Mouse (Mus musculus) embryonic facial prominence, embryonic 12.5 days (tissue): ENCODE data around the gene Birc6. TPM values are rescaled to one million over a fixed set of nuclear protein-coding genes. Genes with fewer than 3 reads are reported as not detected.

Experiments used
- ATAC-seq: fragments of 200-750 bp; cut with Nextera tagmentation; 2 replicates; pipeline ENCODE4 v1.8.0; 2017; ENCODE audit not compliant: insufficient number of reproducible peaks, insufficient read depth, low FRiP score, low TSS enrichment
- H3K27ac ChIP-seq: fragments of 300-500 bp; sonication (generic); 2 replicates; pipeline ENCODE4 v1.5.1; 2016; ENCODE audit warnings: mild to moderate bottlenecking
- H3K27me3 ChIP-seq: fragments of 300-500 bp; sonication (generic); 2 replicates; pipeline ENCODE4 v1.6.1; 2016; ENCODE audit warnings: mild to moderate bottlenecking, moderate library complexity
- H3K36me3 ChIP-seq: fragments of 300-500 bp; sonication (generic); 2 replicates; pipeline ENCODE4 v1.6.1; 2016; ENCODE audit warnings: mild to moderate bottlenecking
- H3K4me1 ChIP-seq: fragments of 300-500 bp; sonication (generic); 2 replicates; pipeline ENCODE4 v1.6.1; 2016
- H3K4me2 ChIP-seq: fragments of 300-500 bp; sonication (generic); replicated peaks from 2 replicates; pipeline ENCODE4 v1.6.1; 2016; ENCODE audit warnings: mild to moderate bottlenecking, moderate library complexity
- H3K4me3 ChIP-seq: fragments of 300-500 bp; sonication (generic); 2 replicates; pipeline ENCODE4 v1.5.1; 2016; ENCODE audit warnings: mild to moderate bottlenecking
- H3K9ac ChIP-seq: fragments of 300-500 bp; sonication (generic); 2 replicates; pipeline ENCODE4 v1.6.1; 2016; ENCODE audit warnings: mild to moderate bottlenecking, moderate library complexity
- H3K9me3 ChIP-seq: fragments of 300-500 bp; sonication (generic); 2 replicates; pipeline ENCODE4 v1.6.1; 2016; ENCODE audit warnings: mild to moderate bottlenecking, moderate library complexity
- WGBS: fragments of 180-500 bp; shearing (Covaris S2); methylation state at CpG from one replicate; pipeline ENCODE4 v1.1.7; 2016; 5-methylcytosine and 5-hydroxymethylcytosine counted together
- polyA plus RNA-seq: library from polyadenylated mRNA; unstranded; fragments of >200 nt; fragmentation: Nextera tagmentation; extraction: Ambion mirVana; gene quantifications from 2 replicates; pipeline ENCODE4 v1.2.1, GENCODE M21; 2016

Gene Birc6
- polyA plus RNA-seq, 1 experiment from 2014 or later: 98.3 TPM

- no peaks in the 10 kb centered on the region for H3K36me3 ChIP-seq
- 79% methylated on average over 8 of the region's 8 CpGs for WGBS
- no peak overlapping the region for H3K27ac ChIP-seq
- no peak overlapping the region for H3K9ac ChIP-seq
- no peaks in the 10 kb centered on the region for H3K27me3 ChIP-seq
- H3K4me1 ChIP-seq: peaks cover 5% of the 10 kb centered on the region
- no peak overlapping the region for H3K4me3 ChIP-seq
- no peak overlapping the region for H3K4me2 ChIP-seq
- H3K9me3 ChIP-seq: no peaks in the 10 kb centered on the region
- ATAC-seq: no peak
These were observed 5.0 kb upstream of the Birc6 start for GRCm38 (mm10) chr17:74522797-74523723.

DNA sequence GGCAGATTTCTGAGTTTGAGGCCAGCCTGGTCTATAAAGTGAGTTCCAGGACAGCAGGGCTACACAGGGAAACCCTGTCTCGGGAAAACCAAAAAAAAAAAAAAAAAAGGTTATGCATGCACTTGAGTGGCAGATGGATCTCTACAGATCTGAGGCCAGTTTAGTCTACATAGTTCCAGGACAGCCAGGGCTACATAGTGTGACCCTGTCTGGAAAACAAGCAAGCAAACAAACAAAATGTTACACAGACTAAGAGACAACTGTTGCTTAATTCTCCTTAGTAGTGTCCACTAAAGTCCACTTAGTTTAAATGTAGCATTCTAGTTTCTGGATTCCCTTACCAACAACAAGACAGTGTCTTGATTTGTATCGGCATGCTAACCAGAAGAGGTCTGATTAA, 2.0 kb upstream of the Birc6 start:
- peaks cover 16% of the 10 kb centered on the region for H3K4me1 ChIP-seq
- WGBS: 93% methylated on average over 2 of the region's 2 CpGs
- no peak overlapping the region for H3K9ac ChIP-seq
- no peak for ATAC-seq
- no peak overlapping the region for H3K4me3 ChIP-seq
- no peak overlapping the region for H3K27ac ChIP-seq
- H3K4me2 ChIP-seq: no peak overlapping the region
- no peaks in the 10 kb centered on the region for H3K27me3 ChIP-seq
- H3K36me3 ChIP-seq: no peaks in the 10 kb centered on the region
- no peaks in the 10 kb centered on the region for H3K9me3 ChIP-seq

- peak overlapping the region; percentile 96 for H3K27ac ChIP-seq
- H3K9me3 ChIP-seq: no peaks in the 10 kb centered on the region
- no peak for ATAC-seq
- no peaks in the 10 kb centered on the region for H3K27me3 ChIP-seq
- peak overlapping the region; percentile 56; the same call in 1 of the 2 replicates for H3K9ac ChIP-seq
- 87% methylated on average over 9 of the region's 9 CpGs for WGBS
- H3K4me1 ChIP-seq: peaks cover 16% of the 10 kb centered on the region
- peak overlapping the region; percentile 48 for H3K4me2 ChIP-seq
- peak overlapping the region; percentile 77 for H3K4me3 ChIP-seq
- H3K36me3 ChIP-seq: no peaks in the 10 kb centered on the region
These were observed 1.1 kb upstream of the Birc6 start for GRCm38 (mm10) chr17:74526806-74527653.

GRCm38 (mm10) chr17:74528648-74529532, 795 bp downstream of the Birc6 start:
- no peaks in the 10 kb centered on the region for H3K27me3 ChIP-seq
- ATAC-seq: peak; percentile 74
- 0% methylated on average over 72 of the region's 72 CpGs for WGBS

DNA sequence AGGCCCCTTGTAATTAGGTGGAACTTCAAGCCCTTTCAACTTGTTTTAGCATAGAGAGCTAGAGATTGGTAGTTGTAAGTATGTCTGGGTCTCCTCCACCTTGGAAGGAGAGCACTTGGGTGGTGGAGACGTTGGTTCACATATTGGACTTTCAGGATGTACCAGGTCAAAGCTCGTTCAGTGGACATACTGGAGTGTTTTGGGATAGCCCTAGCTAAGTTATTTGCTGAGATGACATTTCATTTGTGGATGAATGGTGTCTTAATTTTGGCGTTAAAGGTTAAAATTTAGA, 1.4 kb downstream of the Birc6 start:
- no peaks in the 10 kb centered on the region for H3K36me3 ChIP-seq
- ATAC-seq: no peak
- H3K9ac ChIP-seq: peak overlapping the region; percentile 98
- H3K27me3 ChIP-seq: no peaks in the 10 kb centered on the region
- WGBS: 16% methylated on average over 3 of the region's 3 CpGs
- peak overlapping the region; percentile 79 for H3K4me2 ChIP-seq
- H3K9me3 ChIP-seq: no peaks in the 10 kb centered on the region
- H3K4me3 ChIP-seq: peak overlapping the region; percentile 77
- peaks cover 16% of the 10 kb centered on the region for H3K4me1 ChIP-seq
- 0 out of 2 replicates have a peak overlapping the region, but pooled peaks have one; percentile 98 for H3K27ac ChIP-seq

More at GRCm38 (mm10) chr17:74528648-74529532, 795 bp downstream of the Birc6 start:
- H3K4me3 ChIP-seq: peak overlapping the region; percentile 77
- peak overlapping the region; percentile 98 for H3K27ac ChIP-seq
- no peaks in the 10 kb centered on the region for H3K36me3 ChIP-seq
- peak overlapping the region; percentile 79 for H3K4me2 ChIP-seq
- peak overlapping the region; percentile 98 for H3K9ac ChIP-seq
- peaks cover 16% of the 10 kb centered on the region for H3K4me1 ChIP-seq
- H3K9me3 ChIP-seq: no peaks in the 10 kb centered on the region

- ATAC-seq: no peak
- H3K4me2 ChIP-seq: no peak overlapping the region
- no peaks in the 10 kb centered on the region for H3K9me3 ChIP-seq
- H3K9ac ChIP-seq: no peak overlapping the region
- peaks cover 7% of the 10 kb centered on the region for H3K4me1 ChIP-seq
- no peaks in the 10 kb centered on the region for H3K36me3 ChIP-seq
- WGBS: 95% methylated on average over 4 of the region's 4 CpGs
- no peak overlapping the region for H3K4me3 ChIP-seq
- H3K27ac ChIP-seq: no peak overlapping the region
- H3K27me3 ChIP-seq: no peaks in the 10 kb centered on the region
These were observed 6.9 kb downstream of the Birc6 start for GRCm38 (mm10) chr17:74534971-74535370.

GRCm38 (mm10) chr17:74537526-74537925, 9.4 kb downstream of the Birc6 start:
- Histone ChIP-seq H3K4me2 (no peak overlapping the region), H3K9ac (no peak overlapping the region), H3K4me1 (no peaks in the 10 kb centered on the region), H3K27ac (no peak overlapping the region), H3K4me3 (no peak overlapping the region), H3K36me3 (no peaks in the 10 kb centered on the region), H3K27me3 (no peaks in the 10 kb centered on the region), H3K9me3 (no peaks in the 10 kb centered on the region)
- ATAC-seq: no peak
- WGBS: 78% methylated on average over 1 of the region's 1 CpGs

DNA sequence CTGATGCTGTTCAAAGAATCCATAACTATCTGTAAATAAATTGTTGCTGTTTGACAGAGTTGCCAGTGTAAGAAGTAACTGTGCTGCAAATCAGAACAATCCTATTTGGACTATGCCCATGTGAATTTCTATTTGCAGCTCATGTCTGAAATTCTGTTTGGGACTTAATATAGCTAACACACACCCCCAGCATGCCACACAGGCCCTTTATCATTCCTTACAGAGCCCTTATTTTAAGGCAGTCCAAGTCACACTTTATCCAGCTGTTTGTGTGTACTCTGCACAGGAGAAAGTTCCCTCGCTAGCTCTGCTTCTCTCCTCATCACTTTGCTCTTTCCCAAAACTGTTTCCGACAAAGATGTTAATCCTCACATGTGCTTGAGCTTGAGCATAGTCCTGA, 15.5 kb downstream of the Birc6 start:
- H3K4me3 ChIP-seq: no peak overlapping the region
- no peak overlapping the region for H3K4me2 ChIP-seq
- no peaks in the 10 kb centered on the region for H3K4me1 ChIP-seq
- WGBS: 94% methylated on average over 2 of the region's 2 CpGs
- ATAC-seq: no peak
- H3K27me3 ChIP-seq: no peaks in the 10 kb centered on the region
- peaks cover 19% of the 10 kb centered on the region; the same call in 1 of the 2 replicates for H3K36me3 ChIP-seq
- no peak overlapping the region for H3K27ac ChIP-seq
- no peaks in the 10 kb centered on the region for H3K9me3 ChIP-seq
- no peak overlapping the region for H3K9ac ChIP-seq

DNA sequence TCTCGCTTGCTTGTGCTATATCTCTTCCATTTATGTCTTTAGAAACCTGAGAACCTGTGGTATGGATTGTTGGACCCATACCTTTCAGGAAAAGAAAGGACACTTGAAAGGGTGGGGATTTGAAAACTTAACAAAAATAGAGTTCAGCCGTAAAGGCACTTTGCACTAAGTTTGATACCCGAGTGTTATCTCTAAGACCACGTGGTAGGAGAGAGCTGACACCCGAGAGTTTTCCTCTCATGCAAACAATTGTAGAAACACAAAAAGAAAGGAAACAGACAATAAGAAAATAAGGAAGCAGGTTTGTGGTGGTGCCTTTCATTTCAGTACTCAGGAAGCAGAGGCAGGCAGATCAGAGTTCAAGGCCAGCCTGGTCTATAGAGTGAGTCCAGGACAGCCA, 26.0 kb downstream of the Birc6 start:
- WGBS: 83% methylated on average over 5 of the region's 5 CpGs
- no peak for ATAC-seq
- no peak overlapping the region for H3K9ac ChIP-seq
- peaks cover 29% of the 10 kb centered on the region for H3K36me3 ChIP-seq
- no peak overlapping the region for H3K27ac ChIP-seq
- no peaks in the 10 kb centered on the region for H3K9me3 ChIP-seq
- H3K4me1 ChIP-seq: no peaks in the 10 kb centered on the region
- no peaks in the 10 kb centered on the region for H3K27me3 ChIP-seq
- H3K4me2 ChIP-seq: no peak overlapping the region
- no peak overlapping the region for H3K4me3 ChIP-seq

DNA sequence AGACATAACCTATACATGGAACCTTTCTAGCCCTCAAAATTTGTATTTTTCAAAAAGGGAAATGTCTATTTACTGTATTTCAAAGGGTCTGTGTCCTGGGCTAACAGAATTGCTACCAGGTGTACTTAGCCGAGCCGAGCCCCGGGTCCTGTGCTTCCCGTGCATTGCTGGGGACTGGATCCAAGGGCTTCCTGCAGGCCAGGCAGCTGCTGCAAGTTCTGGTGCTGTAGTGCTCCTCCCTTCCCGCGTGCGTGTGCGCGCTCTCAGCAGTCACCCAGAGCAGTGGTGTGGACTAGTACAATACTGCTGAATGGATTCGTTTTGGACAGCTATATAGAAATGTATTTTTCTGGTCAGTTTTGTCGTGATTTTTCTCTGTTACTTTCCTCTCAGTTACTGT, 31.8 kb downstream of the Birc6 start:
- 71% methylated on average over 11 of the region's 11 CpGs for WGBS
- H3K4me2 ChIP-seq: no peak overlapping the region
- H3K27me3 ChIP-seq: no peaks in the 10 kb centered on the region
- H3K9ac ChIP-seq: no peak overlapping the region
- H3K4me3 ChIP-seq: no peak overlapping the region
- no peaks in the 10 kb centered on the region for H3K9me3 ChIP-seq
- no peak overlapping the region for H3K27ac ChIP-seq
- ATAC-seq: no peak
- H3K4me1 ChIP-seq: no peaks in the 10 kb centered on the region
- 0 out of 2 replicates have a peak, but pooled peaks cover 21% of the 10 kb centered on the region for H3K36me3 ChIP-seq

- H3K27me3 ChIP-seq: no peaks in the 10 kb centered on the region
- H3K36me3 ChIP-seq: peaks cover 37% of the 10 kb centered on the region
- no peaks in the 10 kb centered on the region for H3K9me3 ChIP-seq
- no peaks in the 10 kb centered on the region for H3K4me1 ChIP-seq
- H3K4me3 ChIP-seq: no peak overlapping the region
- ATAC-seq: no peak
- H3K27ac ChIP-seq: no peak overlapping the region
- H3K4me2 ChIP-seq: no peak overlapping the region
- H3K9ac ChIP-seq: no peak overlapping the region
These were observed 36.1 kb downstream of the Birc6 start for GRCm38 (mm10) chr17:74564151-74564550.
